ENCODE assay signal across 11 mouse cellular contexts in the genomic region with DNA sequence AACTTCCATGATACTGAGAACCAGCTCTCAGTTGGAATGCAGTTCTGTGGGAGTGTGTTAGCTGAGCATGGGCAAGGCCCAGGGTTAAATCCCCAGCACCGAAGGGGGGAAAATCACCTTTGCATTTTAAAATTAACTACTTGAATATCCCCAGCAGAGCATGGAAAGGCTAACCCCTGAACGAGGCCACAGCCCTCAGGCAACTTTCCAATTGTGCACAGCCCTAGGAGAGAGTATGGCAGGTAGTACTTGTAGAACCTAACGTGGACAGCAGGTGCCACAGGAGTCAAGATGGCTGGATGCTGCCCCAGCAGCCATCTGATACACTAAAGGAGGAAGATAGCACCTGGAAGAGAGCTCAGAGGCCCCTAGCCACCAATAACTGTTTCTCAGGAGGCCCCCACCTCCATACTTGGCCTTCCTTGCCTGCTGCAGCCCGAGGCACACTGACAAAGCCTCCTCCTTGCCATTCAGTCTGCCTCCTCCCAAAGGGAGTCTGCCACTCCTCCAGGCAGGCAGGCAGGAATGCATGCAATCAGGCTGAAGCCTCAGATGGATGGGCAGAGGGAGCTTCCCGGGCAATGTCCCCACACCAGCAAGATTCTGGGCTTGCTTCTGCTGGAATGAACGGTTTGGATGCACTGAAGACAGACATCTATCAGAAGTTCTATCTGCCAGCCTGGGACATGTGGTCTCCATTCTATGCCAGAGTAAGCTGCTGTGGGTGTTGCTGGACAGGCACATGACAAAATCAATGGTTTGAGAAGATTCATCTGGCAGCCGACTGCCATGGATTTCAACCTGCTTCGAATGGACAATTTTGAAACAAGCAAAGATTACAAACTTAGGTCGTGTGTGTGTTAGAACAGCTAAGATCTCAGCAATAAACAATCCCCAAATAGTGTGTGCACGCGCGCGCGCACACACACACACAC. TPM values are rescaled to one million over a fixed set of nuclear protein-coding genes. Genes with fewer than 3 reads are reported as not detected.
DNase-seq lines count a peak whose midpoint lies in the region; ATAC-seq and TF ChIP-seq lines count a peak whose summit lies in the region.
"Had no signal": no experiment of that assay in that cellular context is flagged by ENCODE, and none has a peak within 500 bp of the region (broad histone marks: within the 10 kb centered on the region; RNA-seq: fewer than 3 reads in every experiment).

No protein-coding gene starts in this region.

- H3K27ac ChIP-seq in heart, embryonic 10.5 days = 0 out of 2 replicates have a peak overlapping the region, but pooled peaks have one; percentile 43
- H3K27ac ChIP-seq in kidney, adult 2 months (ENCODE audit: insufficient read depth, low read depth, low read length) = no peak overlapping the region; the same call in 1 of the 2 replicates
- peak overlapping the region; percentile 60 for H3K27ac ChIP-seq in lung, postnatal 0 days (ENCODE audit: low read length)
- H3K27ac ChIP-seq: embryonic facial prominence, embryonic 15.5 days; hindbrain, embryonic 12.5 days had no signal

- no peak overlapping the region for H3K4me2 ChIP-seq in lung, postnatal 0 days (replicated peaks; ENCODE audit: low read depth, low read length)
- H3K4me2 ChIP-seq: embryonic facial prominence, embryonic 15.5 days; hindbrain, embryonic 12.5 days; midbrain, embryonic 13.5 days had no signal

- H3K9me3 ChIP-seq in heart, embryonic 10.5 days = no peaks in the 10 kb centered on the region
- H3K9me3 ChIP-seq in lung, postnatal 0 days (ENCODE audit: low read length) = no peaks in the 10 kb centered on the region
- H3K9me3 ChIP-seq: embryonic facial prominence, embryonic 15.5 days; hindbrain, embryonic 12.5 days; midbrain, embryonic 13.5 days had no signal

- ATAC-seq in lung, postnatal 0 days = peak; percentile 5; the same call in 1 of the 2 replicates
- 0 out of 2 replicates have a peak, but pooled peaks have one; percentile 7 for ATAC-seq in megakaryocyte-erythroid progenitor cell, adult 5-6 weeks (replicated peaks; ENCODE audit: low FRiP score, low TSS enrichment, poor library complexity, severe bottlenecking)
- ATAC-seq: midbrain, embryonic 13.5 days had no signal

- 84% methylated on average over 14 of the region's 14 CpGs for WGBS in heart, embryonic 10.5 days
- WGBS in kidney, adult 2 months = 61% methylated on average over 14 of the region's 14 CpGs
- WGBS in lung, postnatal 0 days = 73% methylated on average over 14 of the region's 14 CpGs

- no peak for TF ChIP-seq CTCF in kidney, adult 2 months (conservative IDR thresholded peaks at IDR 0.05; ENCODE audit: insufficient read depth, insufficient read length, low read depth, low read length)
- no peak for TF ChIP-seq CTCF in lung, postnatal 0 days (IDR thresholded peaks at IDR 0.05)

- no peak overlapping the region for H3K4me3 ChIP-seq in heart, embryonic 10.5 days
- H3K4me3 ChIP-seq in kidney, adult 2 months (ENCODE audit: insufficient read depth, low read depth, low read length) = no peak overlapping the region
- no peak overlapping the region for H3K4me3 ChIP-seq in lung, postnatal 0 days (ENCODE audit: low read depth, low read length)
- H3K4me3 ChIP-seq: embryonic facial prominence, embryonic 15.5 days; hindbrain, embryonic 12.5 days; midbrain, embryonic 13.5 days had no signal

- no peaks in the 10 kb centered on the region for H3K27me3 ChIP-seq in heart, embryonic 10.5 days (ENCODE audit: insufficient read depth, poor library complexity, severe bottlenecking)
- H3K27me3 ChIP-seq in kidney, adult 2 months (replicated peaks; ENCODE audit: control insufficient read depth, insufficient read depth, low read length) = no peaks in the 10 kb centered on the region
- no peaks in the 10 kb centered on the region for H3K27me3 ChIP-seq in lung, postnatal 0 days (replicated peaks; ENCODE audit: insufficient read depth, low read length)
- H3K27me3 ChIP-seq: embryonic facial prominence, embryonic 15.5 days; hindbrain, embryonic 12.5 days; midbrain, embryonic 13.5 days had no signal

- H3K9ac ChIP-seq in lung, postnatal 0 days (replicated peaks; ENCODE audit: low read depth) = no peak overlapping the region
- H3K9ac ChIP-seq: embryonic facial prominence, embryonic 15.5 days; hindbrain, embryonic 12.5 days; midbrain, embryonic 13.5 days had no signal

- no peak for TF ChIP-seq POLR2A in kidney, adult 2 months (IDR thresholded peaks at IDR 0.05; ENCODE audit: low read depth, low read length)

- 0 out of 2 replicates have a peak, but pooled peaks cover 4% of the 10 kb centered on the region for H3K36me3 ChIP-seq in heart, embryonic 10.5 days
- no peaks in the 10 kb centered on the region for H3K36me3 ChIP-seq in kidney, adult 2 months (ENCODE audit: control insufficient read depth, insufficient read depth, low read length)
- H3K36me3 ChIP-seq in lung, postnatal 0 days (ENCODE audit: insufficient read depth, low read length) = no peaks in the 10 kb centered on the region
- H3K36me3 ChIP-seq: embryonic facial prominence, embryonic 15.5 days; midbrain, embryonic 13.5 days had no signal

- DNase-seq in heart, embryonic 10.5 days (ENCODE audit: low spot score) = no peak
- DNase-seq in heart, adult 11 months = no peak
- peak; percentile 62 for DNase-seq in kidney, adult 2 months
- DNase-seq in kidney, postnatal 36 days = no peak
- DNase-seq in lung, postnatal 0 days (ENCODE audit: low spot score) = no peak
- DNase-seq in lung, postnatal 4 days = no peak
- DNase-seq in retina, embryonic 14.5 days (ENCODE audit: low spot score) = no peak

- TF ChIP-seq EP300 in lung, postnatal 0 days (IDR thresholded peaks at IDR 0.05) = no peak

- H3K4me1 ChIP-seq in heart, embryonic 10.5 days = peaks cover 69% of the 10 kb centered on the region
- peaks cover 41% of the 10 kb centered on the region for H3K4me1 ChIP-seq in kidney, adult 2 months (ENCODE audit: control insufficient read depth, insufficient read depth, low read length)
- H3K4me1 ChIP-seq in lung, postnatal 0 days (ENCODE audit: insufficient read depth, low read depth, low read length) = peaks cover 37% of the 10 kb centered on the region

RNA-seq across cellular contexts. Expression of gene Cux1, which starts 10.7 kb away (rescaled TPM):
- 60.8 and 65.8 TPM in 2 replicates for polyA plus RNA-seq in heart, embryonic 10.5 days (2016; fragmentation: Nextera tagmentation; extraction: Ambion mirVana)
- 126 and 136 TPM in 2 replicates for polyA plus RNA-seq in kidney, adult 2 months (2012; rRNA removed)
- polyA plus RNA-seq in lung, postnatal 0 days (2015; fragmentation: Nextera tagmentation; extraction: Ambion mirVana) = 68.5 and 74.0 TPM in 2 replicates
- 105 and 126 TPM in 2 replicates for total RNA-seq in megakaryocyte-erythroid progenitor cell, adult 5-6 weeks (2014; fragmentation: Nextera tagmentation)
- total RNA-seq in megakaryocyte-erythroid progenitor cell, adult 5-6 weeks (2017) = 97.0 and 146 TPM in 2 replicates
